Mouse (Mus musculus): ENCODE results near the gene Vmn1r198. TPM values are rescaled to one million over a fixed set of nuclear protein-coding genes. Genes with fewer than 3 reads are reported as not detected.
"Not testable (repeated sequence)": the region's sequence is repeated elsewhere in the genome, so short reads cannot be mapped to it uniquely, and the experiment has no call there.

The Vmn1r198 gene
- not detected in 2 replicates for polyA plus RNA-seq (2012; rRNA removed)

DNA sequence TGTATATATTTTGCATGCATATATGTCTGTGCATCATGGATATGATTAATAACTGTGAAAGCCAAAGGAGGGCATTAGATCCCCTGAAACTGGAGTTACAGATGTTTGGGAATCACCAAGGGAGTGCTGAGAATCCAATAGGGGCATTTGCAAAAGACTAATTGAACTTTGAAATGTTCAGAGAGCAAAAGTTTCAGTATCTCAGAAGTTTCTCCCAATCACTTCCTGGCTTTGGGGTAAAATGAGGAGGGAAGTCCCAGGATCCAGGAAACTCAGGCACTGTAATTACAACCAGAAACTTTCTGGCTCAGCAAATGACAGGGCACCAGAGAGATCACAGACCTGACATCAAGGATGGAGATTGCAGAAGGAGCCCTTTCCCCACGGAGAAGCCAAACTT is at the start of gene Vmn1r198:
Vmn1r198 (plus strand) TSS at position 301 of the 400 bp plus-strand sequence.
- DNase-seq (ENCODE audit: extremely low spot score in 1 of 2, low spot score in 1 of 2) = no peak

- DNase-seq (ENCODE audit: extremely low spot score in 1 of 2, low spot score in 1 of 2) = not testable (repeated sequence)
Measured at GRCm38 (mm10) chr13:22308075-22308474, 42.1 kb upstream of the Vmn1r198 start.

DNA sequence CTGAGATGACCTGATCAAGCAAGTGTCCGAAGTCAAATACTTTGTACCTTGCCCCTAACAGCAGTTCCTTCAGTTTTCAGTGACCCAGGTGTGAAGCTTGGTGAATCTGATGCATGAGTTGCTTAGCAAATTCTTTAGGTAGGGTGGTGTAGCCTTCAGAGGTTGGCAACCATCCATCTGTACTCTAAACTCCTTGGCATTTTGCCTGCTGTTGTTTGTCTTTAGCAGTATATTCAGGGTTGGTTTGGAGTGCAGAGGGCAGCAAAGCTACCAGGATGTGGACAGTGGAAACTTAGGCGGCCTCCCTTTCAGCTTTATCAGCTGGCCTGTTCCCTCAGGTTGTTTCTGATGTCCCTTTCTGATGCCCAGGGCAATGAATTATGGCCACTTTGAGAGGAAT is 34.8 kb upstream of the Vmn1r198 start:
- no peak for DNase-seq (ENCODE audit: extremely low spot score in 1 of 2, low spot score in 1 of 2)

DNA sequence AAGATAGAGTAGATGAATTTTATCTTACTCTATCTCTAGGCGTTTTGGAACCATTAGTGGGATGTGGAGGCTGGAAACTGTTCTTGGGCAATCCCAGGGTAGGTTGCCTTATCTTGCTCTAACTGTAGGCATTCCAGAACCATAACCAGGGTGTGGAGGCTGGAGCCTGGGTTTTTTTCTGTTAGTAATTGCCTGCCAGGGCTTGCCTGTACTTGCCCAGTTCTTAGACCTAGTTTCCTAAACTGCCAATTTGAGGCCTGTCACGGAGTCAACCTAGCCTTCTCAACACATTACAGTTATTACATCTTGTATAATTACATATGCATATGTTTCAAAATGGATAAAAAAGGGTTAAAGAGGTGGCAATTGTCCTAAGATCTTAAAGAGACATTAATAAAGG is 32.8 kb upstream of the Vmn1r198 start:
- DNase-seq (ENCODE audit: extremely low spot score in 1 of 2, low spot score in 1 of 2) = no peak

GRCm38 (mm10) chr13:22320091-22320490 is 30.1 kb upstream of the Vmn1r198 start:
- DNase-seq (ENCODE audit: extremely low spot score in 1 of 2, low spot score in 1 of 2) = no peak

DNA sequence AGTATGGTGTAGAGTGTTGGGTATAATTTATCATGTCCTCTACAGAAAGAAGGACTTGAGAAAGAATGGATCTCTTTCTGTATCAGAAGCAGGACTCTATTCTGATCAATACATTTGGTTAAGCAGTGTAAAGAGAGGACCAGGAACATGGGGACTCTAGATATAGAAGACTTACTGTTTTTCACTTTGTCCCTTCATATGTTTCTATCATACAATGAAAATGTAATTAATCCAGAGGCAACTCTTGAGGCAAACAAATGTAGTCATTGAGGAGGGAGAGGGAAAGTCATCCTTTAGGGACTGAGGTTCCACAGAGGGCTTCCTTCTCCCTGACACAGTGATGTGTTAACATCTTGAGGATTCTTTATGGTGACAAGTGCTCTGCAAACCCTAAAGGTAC is 25.9 kb upstream of the Vmn1r198 start, which contains the start of gene Vmn1r197:
Vmn1r197 (plus strand) TSS at position 301 of the 400 bp plus-strand sequence.
- DNase-seq (ENCODE audit: extremely low spot score in 1 of 2, low spot score in 1 of 2) = no peak

- DNase-seq (ENCODE audit: extremely low spot score in 1 of 2, low spot score in 1 of 2) = no peak
Measured at GRCm38 (mm10) chr13:22333269-22333668, 16.9 kb upstream of the Vmn1r198 start.

DNA sequence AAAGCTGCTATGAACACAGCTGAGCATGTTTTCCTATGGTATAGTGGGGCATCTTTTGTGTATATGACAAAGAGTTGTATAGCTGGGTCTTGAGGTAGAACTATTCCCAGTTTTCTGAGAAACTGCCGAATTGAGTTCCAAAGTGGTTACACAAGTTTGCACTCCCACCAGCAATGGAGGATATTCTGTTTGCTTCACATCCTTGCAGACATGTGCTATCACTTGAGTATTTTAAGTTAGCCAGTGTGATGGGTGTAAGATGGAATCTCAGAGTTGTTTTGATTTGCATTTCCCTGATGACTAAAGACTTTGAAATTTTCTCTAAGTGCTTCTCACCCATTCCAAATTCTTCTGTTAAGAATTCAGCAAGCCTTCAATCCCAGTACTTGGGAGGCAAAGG is 14.6 kb upstream of the Vmn1r198 start:
- peak in 1 of 2 experiments; percentile 4 for DNase-seq (ENCODE audit: extremely low spot score in 1 of 2, low spot score in 1 of 2)

DNA sequence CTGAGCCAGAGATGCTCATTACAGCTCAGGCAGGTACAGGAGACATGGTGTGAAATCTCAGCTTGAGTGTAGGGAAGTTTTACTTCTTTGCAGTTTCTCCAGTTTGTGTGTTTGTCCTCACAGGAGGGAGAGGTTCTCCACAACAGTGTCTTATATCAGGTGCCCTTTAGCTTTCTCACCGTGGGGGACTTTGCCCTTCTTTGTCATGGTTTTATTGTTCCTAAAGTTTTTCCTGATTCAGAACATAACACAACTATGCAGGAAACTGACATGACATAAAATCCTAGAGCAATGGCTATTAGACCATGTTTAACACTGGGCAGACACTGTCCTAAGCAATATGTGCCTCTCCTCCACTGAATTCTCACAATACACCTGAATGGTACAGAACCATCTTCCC is 649 bp downstream of the Vmn1r198 start:
- DNase-seq (ENCODE audit: extremely low spot score in 1 of 2, low spot score in 1 of 2) = no peak

GRCm38 (mm10) chr13:22379518-22379917 is 29.4 kb downstream of the Vmn1r198 start, which contains the start of gene Vmn1r199:
Vmn1r199 (plus strand) TSS chr13:22379818.
- no peak for DNase-seq (ENCODE audit: extremely low spot score in 1 of 2, low spot score in 1 of 2)

DNA sequence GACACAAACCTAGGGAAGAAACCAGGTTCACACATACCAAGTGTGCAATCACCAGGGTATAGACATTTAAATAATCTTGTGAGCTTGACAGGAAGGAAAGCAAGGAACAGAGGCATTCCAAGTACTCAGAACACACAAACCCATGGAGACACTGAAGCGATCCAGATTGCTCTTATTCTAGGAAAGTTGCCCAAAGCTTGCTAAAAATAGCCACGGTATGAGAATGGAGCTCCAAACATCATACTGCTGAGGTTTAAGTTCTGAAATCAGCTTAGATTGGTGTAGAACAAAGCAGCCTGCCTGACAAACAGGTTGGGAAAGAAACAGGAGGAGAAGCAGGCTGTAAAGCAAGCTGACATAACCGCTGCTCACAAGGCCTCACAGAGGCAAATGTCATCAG is 31.0 kb downstream of the Vmn1r198 start:
- DNase-seq (ENCODE audit: extremely low spot score in 1 of 2, low spot score in 1 of 2) = peak; percentile 58 to 72

- no peak for DNase-seq (ENCODE audit: extremely low spot score in 1 of 2, low spot score in 1 of 2)
Measured at GRCm38 (mm10) chr13:22383401-22383800, 33.2 kb downstream of the Vmn1r198 start.

DNA sequence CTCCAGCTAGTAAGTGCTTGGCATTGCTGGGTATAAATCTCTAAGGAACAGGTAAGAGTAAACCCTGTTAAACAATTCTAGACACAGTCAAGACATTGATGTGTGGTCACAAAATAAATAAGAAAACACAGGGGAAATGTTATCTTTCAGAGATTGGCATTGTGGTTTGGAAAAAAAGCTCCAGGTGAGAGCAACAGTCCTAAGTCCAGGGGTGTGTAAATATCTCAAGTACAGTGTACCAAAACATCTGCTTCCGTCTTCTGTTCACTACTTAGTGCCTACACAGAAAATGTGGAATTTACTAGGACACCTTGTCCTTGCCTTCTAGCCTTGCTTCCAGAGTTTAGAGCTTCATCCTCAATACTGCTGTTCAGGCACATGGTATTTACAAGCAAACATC is 36.9 kb downstream of the Vmn1r198 start:
- no peak for DNase-seq (ENCODE audit: extremely low spot score in 1 of 2, low spot score in 1 of 2)

DNA sequence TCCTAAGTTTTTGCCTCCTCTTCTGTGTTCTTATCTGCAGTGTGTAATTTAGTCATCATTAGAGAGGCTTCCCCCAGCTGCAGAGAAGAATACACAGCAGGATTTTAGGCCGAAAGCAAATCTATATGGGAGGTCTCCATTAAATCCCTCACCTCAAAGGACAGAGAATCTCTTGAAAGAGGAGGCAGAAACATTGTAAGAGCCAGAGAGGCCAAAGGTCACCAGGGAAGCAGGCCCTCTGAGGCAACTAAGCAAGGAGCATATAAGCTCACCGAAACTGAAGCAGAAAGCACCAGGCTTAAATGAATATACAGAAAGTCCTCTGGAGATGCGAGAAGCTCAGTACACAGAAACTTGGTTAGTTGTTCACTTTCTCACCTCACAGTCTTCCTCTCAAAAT is 39.9 kb downstream of the Vmn1r198 start, which contains the start of gene Vmn1r200:
Vmn1r200 (plus strand) TSS at position 301 of the 400 bp plus-strand sequence.
- no peak for DNase-seq (ENCODE audit: extremely low spot score in 1 of 2, low spot score in 1 of 2)

GRCm38 (mm10) chr13:22402978-22403377 is 52.8 kb downstream of the Vmn1r198 start:
- DNase-seq (ENCODE audit: extremely low spot score in 1 of 2, low spot score in 1 of 2) = peak in 1 of 2 experiments; percentile 4

Other genes with a start within 250 kb of the Vmn1r198 start
- gene Vmn1r189, start 244.5 kb upstream of the Vmn1r198 start, polyA plus RNA-seq (2012; rRNA removed) = not detected in 2 replicates
- not detected in 2 replicates for gene Vmn1r191, start 166.4 kb upstream of the Vmn1r198 start, polyA plus RNA-seq (2012; rRNA removed)
- not detected in 2 replicates for gene Vmn1r192, start 159.2 kb upstream of the Vmn1r198 start, polyA plus RNA-seq (2012; rRNA removed)
- gene Vmn1r193, start 127.2 kb upstream of the Vmn1r198 start, polyA plus RNA-seq (2012; rRNA removed) = not detected in 2 replicates
- gene Vmn1r194, start 106.1 kb upstream of the Vmn1r198 start, polyA plus RNA-seq (2012; rRNA removed) = not detected in 2 replicates
- gene Vmn1r195, start 79.8 kb upstream of the Vmn1r198 start, polyA plus RNA-seq (2012; rRNA removed) = not detected in 2 replicates
- not detected in 2 replicates for gene Vmn1r196, start 60.4 kb upstream of the Vmn1r198 start, polyA plus RNA-seq (2012; rRNA removed)
- not detected in 2 replicates for gene Vmn1r197, start 25.8 kb upstream of the Vmn1r198 start, polyA plus RNA-seq (2012; rRNA removed)
- not detected in 2 replicates for gene Vmn1r199, start 29.5 kb downstream of the Vmn1r198 start, polyA plus RNA-seq (2012; rRNA removed)
- gene Vmn1r200, start 40.0 kb downstream of the Vmn1r198 start, polyA plus RNA-seq (2012; rRNA removed) = 0.08 and 0.11 TPM in 2 replicates
- gene Vmn1r201, start 121.6 kb downstream of the Vmn1r198 start, polyA plus RNA-seq (2012; rRNA removed) = not detected in 2 replicates
- gene Vmn1r202, start 155.0 kb downstream of the Vmn1r198 start, polyA plus RNA-seq (2012; rRNA removed) = not detected in 2 replicates
- gene Vmn1r203, start 167.8 kb downstream of the Vmn1r198 start, polyA plus RNA-seq (2012; rRNA removed) = not detected in 2 replicates
- gene Vmn1r204, start 202.8 kb downstream of the Vmn1r198 start, polyA plus RNA-seq (2012; rRNA removed) = not detected in 2 replicates
- gene Vmn1r205, start 242.6 kb downstream of the Vmn1r198 start, polyA plus RNA-seq (2012; rRNA removed) = not detected in 2 replicates